Mouse (Mus musculus): ENCODE results near the gene Ppm1j. TPM values are rescaled to one million over a fixed set of nuclear protein-coding genes. Genes with fewer than 3 reads are reported as not detected.
"Not testable (repeated sequence)": the region's sequence is repeated elsewhere in the genome, so short reads cannot be mapped to it uniquely, and the experiment has no call there.

Gene Ppm1j
- polyA plus RNA-seq, 1 experiment from 2014 or later = 0.48 TPM

DNA sequence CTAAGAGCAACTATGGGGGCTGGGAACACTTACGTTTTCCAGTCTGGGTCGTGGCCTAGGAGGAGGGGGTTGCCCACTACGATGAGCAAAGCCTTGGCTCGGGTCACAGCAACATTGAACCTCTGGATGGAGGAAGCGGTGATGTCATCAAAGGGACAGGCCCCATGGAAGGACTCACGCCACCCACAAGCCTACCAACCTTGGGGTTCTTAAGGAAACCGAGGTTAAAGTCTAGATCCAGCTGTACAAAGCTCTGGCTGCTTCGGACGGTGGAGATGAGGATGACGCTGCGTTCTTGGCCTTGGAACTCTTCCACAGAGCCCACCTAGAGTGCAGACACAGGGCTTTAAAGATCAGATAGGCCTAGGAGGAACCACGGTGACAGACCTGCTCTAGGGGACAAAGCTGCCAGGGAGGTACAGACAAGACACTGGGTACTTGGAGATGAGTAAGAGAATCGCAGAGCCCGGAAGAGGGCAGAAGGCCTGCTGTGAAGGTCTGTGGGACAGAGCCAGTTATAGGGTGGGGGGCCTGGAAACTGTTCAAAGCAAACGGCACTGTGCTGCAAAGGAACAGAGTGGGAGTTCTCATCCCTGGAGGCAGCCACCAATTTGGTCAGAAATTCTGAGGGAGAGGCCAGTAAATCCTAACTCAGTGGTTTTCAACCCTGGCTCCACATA is 14.9 kb downstream of the Ppm1j start:
- no peaks in the 10 kb centered on the region for H3K9me3 ChIP-seq (ENCODE audit: control insufficient read depth, low read length)
- H3K36me3 ChIP-seq (ENCODE audit: control insufficient read depth, insufficient read depth, low read length) = no peaks in the 10 kb centered on the region
- no peak overlapping the region for H3K4me3 ChIP-seq (ENCODE audit: low read depth, low read length)
- H3K9ac ChIP-seq (ENCODE audit: low read depth, low read length) = no peak overlapping the region
- H3K4me2 ChIP-seq (replicated peaks; ENCODE audit: low read depth, low read length) = no peak overlapping the region
- H3K27me3 ChIP-seq (ENCODE audit: control insufficient read depth, insufficient read depth, low read length) = no peaks in the 10 kb centered on the region
- no peak for ATAC-seq (ENCODE audit: low FRiP score)
- no peaks in the 10 kb centered on the region for H3K4me1 ChIP-seq (replicated peaks; ENCODE audit: control insufficient read depth, insufficient read depth, low read length)
- WGBS = 76% methylated on average over 15 of the region's 15 CpGs
- DNase-seq (ENCODE audit: low spot score) = no peak
- no peak overlapping the region for H3K27ac ChIP-seq (ENCODE audit: low read depth, low read length)

DNA sequence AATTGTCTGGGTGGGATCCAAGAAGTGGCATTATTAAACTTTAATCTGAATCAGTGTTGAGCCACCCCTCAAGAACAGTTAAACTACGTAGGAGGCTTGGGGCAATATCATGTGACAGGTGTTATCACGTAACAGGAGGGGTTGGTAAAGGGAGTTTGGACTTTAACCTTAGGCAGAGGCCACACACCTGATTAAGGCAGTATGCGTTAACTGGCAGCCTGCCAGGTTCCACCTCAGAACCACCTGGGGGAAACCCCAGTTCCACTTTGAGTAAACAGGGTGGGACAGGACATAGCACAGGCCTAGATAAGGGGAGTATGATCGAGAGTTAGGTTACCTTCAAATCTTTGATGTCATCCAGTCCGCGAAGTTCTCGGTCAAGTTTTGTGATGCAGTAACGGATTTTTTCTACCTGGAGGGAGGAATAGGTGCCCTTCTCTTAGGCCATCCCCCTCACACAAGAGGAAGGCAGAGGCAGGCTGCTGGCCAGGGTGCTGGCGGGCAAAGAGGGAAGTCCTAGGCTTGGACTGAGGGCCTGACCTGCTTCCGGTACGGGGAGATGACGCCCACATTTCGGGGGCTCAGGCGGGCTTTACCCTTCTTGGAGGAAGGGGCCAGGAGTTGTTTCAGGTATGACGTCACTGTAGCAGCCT is 15.7 kb downstream of the Ppm1j start:
- no peak overlapping the region for H3K4me3 ChIP-seq (ENCODE audit: low read depth, low read length)
- no peaks in the 10 kb centered on the region for H3K9me3 ChIP-seq (ENCODE audit: control insufficient read depth, low read length)
- no peak for ATAC-seq (ENCODE audit: low FRiP score)
- no peak overlapping the region for H3K27ac ChIP-seq (ENCODE audit: low read depth, low read length)
- H3K4me2 ChIP-seq (replicated peaks; ENCODE audit: low read depth, low read length) = no peak overlapping the region
- no peaks in the 10 kb centered on the region for H3K4me1 ChIP-seq (replicated peaks; ENCODE audit: control insufficient read depth, insufficient read depth, low read length)
- 87% methylated on average over 15 of the region's 15 CpGs for WGBS
- H3K36me3 ChIP-seq (ENCODE audit: control insufficient read depth, insufficient read depth, low read length) = no peaks in the 10 kb centered on the region
- DNase-seq (ENCODE audit: low spot score) = no peak
- H3K27me3 ChIP-seq (ENCODE audit: control insufficient read depth, insufficient read depth, low read length) = no peaks in the 10 kb centered on the region
- H3K9ac ChIP-seq (ENCODE audit: low read depth, low read length) = no peak overlapping the region

DNA sequence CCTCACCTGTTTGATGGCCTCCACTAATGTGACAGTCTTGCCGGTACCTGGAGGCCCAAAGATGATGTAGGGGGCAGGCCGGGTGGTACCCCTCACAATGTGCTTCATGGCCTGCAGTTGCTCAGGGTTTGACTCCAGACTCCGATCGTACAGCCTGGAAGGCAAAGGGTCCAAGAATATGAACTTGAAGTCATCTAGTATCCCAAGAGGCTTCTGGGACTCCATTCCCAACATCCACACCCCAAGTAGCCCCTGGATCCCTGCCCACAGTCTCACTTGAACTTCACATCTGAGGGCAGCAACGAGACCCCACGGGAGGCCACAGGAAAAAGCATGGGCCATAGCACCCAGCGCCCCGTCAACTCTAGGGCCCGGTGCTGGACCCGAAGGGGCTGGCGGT is 19.8 kb downstream of the Ppm1j start:
- ATAC-seq (ENCODE audit: low FRiP score) (no peak), DNase-seq (ENCODE audit: low spot score) (no peak)
- 93% methylated on average over 11 of the region's 11 CpGs for WGBS
- Histone ChIP-seq H3K27me3 (ENCODE audit: control insufficient read depth, insufficient read depth, low read length) (no peaks in the 10 kb centered on the region), H3K36me3 (ENCODE audit: control insufficient read depth, insufficient read depth, low read length) (no peaks in the 10 kb centered on the region), H3K27ac (ENCODE audit: low read depth, low read length) (no peak overlapping the region), H3K9ac (ENCODE audit: low read depth, low read length) (no peak overlapping the region), H3K4me2 (replicated peaks; ENCODE audit: low read depth, low read length) (no peak overlapping the region), H3K9me3 (ENCODE audit: control insufficient read depth, low read length) (no peaks in the 10 kb centered on the region), H3K4me3 (ENCODE audit: low read depth, low read length) (no peak overlapping the region), H3K4me1 (replicated peaks; ENCODE audit: control insufficient read depth, insufficient read depth, low read length) (no peaks in the 10 kb centered on the region)

DNA sequence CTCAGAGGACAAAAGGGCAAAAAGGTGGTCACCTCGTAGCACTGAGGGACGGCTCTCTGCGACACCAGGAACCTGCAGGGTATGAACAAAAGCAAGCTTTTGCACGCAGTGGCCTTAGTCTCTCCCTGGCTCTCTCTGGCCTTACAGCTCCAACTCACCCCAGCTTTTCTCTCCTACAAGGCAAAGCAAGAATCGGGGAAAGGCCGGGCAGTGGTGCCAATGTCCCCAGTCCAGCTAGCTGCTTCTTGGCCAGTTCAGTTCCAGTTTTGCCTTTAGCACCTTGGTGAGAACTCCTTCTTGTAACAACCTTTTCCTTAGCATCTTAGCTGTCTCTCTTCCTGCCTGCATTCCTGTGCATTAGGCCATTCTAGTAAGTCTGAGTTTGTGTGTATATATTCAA is 20.6 kb downstream of the Ppm1j start:
- Histone ChIP-seq H3K4me1 (replicated peaks; ENCODE audit: control insufficient read depth, insufficient read depth, low read length) (no peaks in the 10 kb centered on the region), H3K9ac (ENCODE audit: low read depth, low read length) (no peak overlapping the region), H3K36me3 (ENCODE audit: control insufficient read depth, insufficient read depth, low read length) (no peaks in the 10 kb centered on the region), H3K27ac (ENCODE audit: low read depth, low read length) (no peak overlapping the region), H3K9me3 (ENCODE audit: control insufficient read depth, low read length) (no peaks in the 10 kb centered on the region), H3K4me2 (replicated peaks; ENCODE audit: low read depth, low read length) (no peak overlapping the region), H3K4me3 (ENCODE audit: low read depth, low read length) (no peak overlapping the region), H3K27me3 (ENCODE audit: control insufficient read depth, insufficient read depth, low read length) (no peaks in the 10 kb centered on the region)
- no peak for ATAC-seq (ENCODE audit: low FRiP score)
- no peak for DNase-seq (ENCODE audit: low spot score)
- WGBS = 89% methylated on average over 6 of the region's 6 CpGs

DNA sequence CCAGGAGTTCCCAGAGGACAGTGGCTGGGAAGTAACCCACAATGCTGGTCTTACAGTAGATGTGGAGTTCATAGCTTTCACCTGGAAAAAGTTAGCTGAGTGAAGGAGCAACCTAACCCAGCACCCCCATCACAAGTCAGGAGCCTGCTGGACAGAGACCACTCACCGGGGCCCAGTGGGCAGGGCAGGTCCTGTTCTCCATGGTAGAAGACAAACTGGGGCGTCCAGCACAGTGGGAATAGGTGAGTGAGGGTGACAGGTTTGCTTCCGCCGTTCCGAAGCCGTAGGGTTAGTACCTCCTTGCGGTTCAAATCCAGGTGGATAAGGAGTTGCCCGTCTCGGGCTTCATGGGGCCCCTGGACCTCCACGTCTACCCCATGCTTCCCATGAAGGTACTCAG is 23.5 kb downstream of the Ppm1j start:
- H3K9ac ChIP-seq (ENCODE audit: low read depth, low read length) = no peak overlapping the region
- no peak overlapping the region for H3K4me3 ChIP-seq (ENCODE audit: low read depth, low read length)
- no peaks in the 10 kb centered on the region for H3K9me3 ChIP-seq (ENCODE audit: control insufficient read depth, low read length)
- H3K4me2 ChIP-seq (replicated peaks; ENCODE audit: low read depth, low read length) = no peak overlapping the region
- DNase-seq (ENCODE audit: low spot score) (no peak), ATAC-seq (ENCODE audit: low FRiP score) (no peak)
- H3K4me1 ChIP-seq (replicated peaks; ENCODE audit: control insufficient read depth, insufficient read depth, low read length) = no peaks in the 10 kb centered on the region
- no peaks in the 10 kb centered on the region for H3K27me3 ChIP-seq (ENCODE audit: control insufficient read depth, insufficient read depth, low read length)
- H3K27ac ChIP-seq (ENCODE audit: low read depth, low read length) = no peak overlapping the region
- WGBS = 94% methylated on average over 10 of the region's 10 CpGs
- no peaks in the 10 kb centered on the region for H3K36me3 ChIP-seq (ENCODE audit: control insufficient read depth, insufficient read depth, low read length)

DNA sequence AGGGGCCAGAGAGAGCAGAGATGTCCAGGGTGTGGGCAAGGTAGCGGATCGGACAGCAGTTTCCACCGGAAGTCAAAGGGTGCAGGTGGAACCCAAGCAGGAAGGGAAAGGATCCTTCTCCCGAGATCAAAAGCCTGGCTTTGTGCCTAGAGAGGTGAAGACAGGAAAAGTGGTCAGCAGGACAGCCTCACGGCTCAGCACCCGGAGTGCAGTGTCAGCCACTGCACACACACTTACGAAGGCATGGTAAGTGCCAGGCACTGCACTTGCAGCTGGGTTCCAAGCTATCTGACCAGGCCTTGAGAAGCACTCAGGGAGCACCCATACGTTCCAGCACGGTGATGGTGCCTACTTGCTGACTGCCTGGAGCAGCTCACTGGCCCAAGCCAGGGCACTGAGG is 24.7 kb downstream of the Ppm1j start:
- no peaks in the 10 kb centered on the region for H3K27me3 ChIP-seq (ENCODE audit: control insufficient read depth, insufficient read depth, low read length)
- no peak overlapping the region for H3K9ac ChIP-seq (ENCODE audit: low read depth, low read length)
- WGBS = 82% methylated on average over 9 of the region's 9 CpGs
- no peaks in the 10 kb centered on the region for H3K36me3 ChIP-seq (ENCODE audit: control insufficient read depth, insufficient read depth, low read length)
- ATAC-seq (ENCODE audit: low FRiP score) = no peak
- no peak for DNase-seq (ENCODE audit: low spot score)
- no peak overlapping the region for H3K4me3 ChIP-seq (ENCODE audit: low read depth, low read length)
- H3K27ac ChIP-seq (ENCODE audit: low read depth, low read length) = no peak overlapping the region
- no peaks in the 10 kb centered on the region for H3K9me3 ChIP-seq (ENCODE audit: control insufficient read depth, low read length)
- no peaks in the 10 kb centered on the region for H3K4me1 ChIP-seq (replicated peaks; ENCODE audit: control insufficient read depth, insufficient read depth, low read length)
- no peak overlapping the region for H3K4me2 ChIP-seq (replicated peaks; ENCODE audit: low read depth, low read length)

DNA sequence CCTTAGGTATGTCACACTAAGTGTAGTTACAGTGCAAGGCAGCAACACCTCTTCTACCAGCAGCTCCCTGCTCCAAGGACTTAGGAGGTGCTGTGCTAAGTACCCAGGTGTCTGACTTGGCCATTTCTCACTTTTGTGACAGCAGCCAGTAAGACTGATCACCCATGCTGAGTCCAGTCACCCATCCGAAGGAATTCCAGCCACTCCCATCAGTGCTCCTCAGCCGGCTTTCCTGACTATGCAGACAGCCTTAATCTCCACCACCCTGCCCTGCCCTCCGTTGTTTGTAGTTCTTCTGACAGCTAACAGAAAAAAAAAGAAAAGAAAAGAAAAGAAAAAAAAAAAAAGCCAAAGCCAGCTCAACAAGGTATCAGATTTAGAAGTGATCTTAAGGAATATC is 30.9 kb downstream of the Ppm1j start:
- Histone ChIP-seq H3K9me3 (ENCODE audit: control insufficient read depth, low read length) (no peaks in the 10 kb centered on the region), H3K36me3 (ENCODE audit: control insufficient read depth, insufficient read depth, low read length) (no peaks in the 10 kb centered on the region), H3K4me2 (replicated peaks; ENCODE audit: low read depth, low read length) (no peak overlapping the region), H3K4me1 (replicated peaks; ENCODE audit: control insufficient read depth, insufficient read depth, low read length) (no peaks in the 10 kb centered on the region), H3K27ac (ENCODE audit: low read depth, low read length) (no peak overlapping the region), H3K4me3 (ENCODE audit: low read depth, low read length) (no peak overlapping the region), H3K27me3 (ENCODE audit: control insufficient read depth, insufficient read depth, low read length) (no peaks in the 10 kb centered on the region), H3K9ac (ENCODE audit: low read depth, low read length) (no peak overlapping the region)
- 40% methylated on average over 3 of the region's 3 CpGs for WGBS
- ATAC-seq (ENCODE audit: low FRiP score) (no peak), DNase-seq (ENCODE audit: low spot score) (no peak)

DNA sequence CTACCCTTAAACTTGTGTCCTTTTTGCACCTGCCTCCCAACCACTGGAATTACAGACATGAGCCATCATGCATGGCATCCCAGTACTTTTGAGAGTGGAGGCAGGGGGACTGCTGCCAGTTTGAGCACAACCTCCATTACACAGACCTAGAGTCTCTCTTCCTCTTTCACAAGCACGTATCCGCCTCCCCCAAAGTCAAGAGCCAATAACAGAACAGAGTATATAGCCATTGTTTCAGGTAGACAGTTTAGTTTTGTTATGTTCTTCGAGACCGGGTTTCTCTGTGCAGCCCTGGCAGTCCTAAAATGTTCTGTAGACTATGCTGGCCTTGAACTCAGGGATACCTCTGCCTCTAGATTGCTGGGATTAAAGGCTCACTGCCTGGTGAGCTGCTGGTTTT is 31.4 kb downstream of the Ppm1j start:
- H3K9ac ChIP-seq (ENCODE audit: low read depth, low read length) = no peak overlapping the region
- 83% methylated on average over 4 of the region's 4 CpGs for WGBS
- H3K9me3 ChIP-seq (ENCODE audit: control insufficient read depth, low read length) = no peaks in the 10 kb centered on the region
- H3K36me3 ChIP-seq (ENCODE audit: control insufficient read depth, insufficient read depth, low read length) = no peaks in the 10 kb centered on the region
- H3K4me3 ChIP-seq (ENCODE audit: low read depth, low read length) = no peak overlapping the region
- DNase-seq (ENCODE audit: low spot score) = no peak
- H3K27me3 ChIP-seq (ENCODE audit: control insufficient read depth, insufficient read depth, low read length) = no peaks in the 10 kb centered on the region
- no peaks in the 10 kb centered on the region for H3K4me1 ChIP-seq (replicated peaks; ENCODE audit: control insufficient read depth, insufficient read depth, low read length)
- H3K4me2 ChIP-seq (replicated peaks; ENCODE audit: low read depth, low read length) = no peak overlapping the region
- H3K27ac ChIP-seq (ENCODE audit: low read depth, low read length) = no peak overlapping the region
- ATAC-seq (ENCODE audit: low FRiP score) = no peak

DNA sequence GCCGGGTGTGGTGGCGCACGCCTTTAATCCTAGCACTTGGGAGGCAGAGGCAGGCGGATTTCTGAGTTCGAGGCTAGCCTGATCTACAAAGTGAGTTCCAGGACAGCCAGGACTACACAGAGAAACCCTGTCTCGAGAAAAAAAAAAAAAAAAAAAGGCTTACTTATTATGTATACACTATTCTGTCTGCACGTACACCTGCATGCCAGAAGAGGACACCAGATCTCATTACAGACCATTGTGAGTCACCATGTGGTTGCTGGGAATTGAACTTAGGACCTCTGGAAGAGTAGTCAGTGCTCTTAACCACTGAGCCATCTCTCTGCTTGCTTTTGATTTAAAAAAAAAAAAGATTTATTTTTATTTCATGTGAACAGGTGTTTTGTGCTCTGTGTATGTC is 32.4 kb downstream of the Ppm1j start:
- WGBS = 87% methylated on average over 7 of the region's 7 CpGs
- not testable (repeated sequence) for H3K9ac ChIP-seq (ENCODE audit: low read depth, low read length); H3K27me3 ChIP-seq (ENCODE audit: control insufficient read depth, insufficient read depth, low read length); H3K4me2 ChIP-seq (replicated peaks; ENCODE audit: low read depth, low read length); H3K4me1 ChIP-seq (replicated peaks; ENCODE audit: control insufficient read depth, insufficient read depth, low read length); H3K9me3 ChIP-seq (ENCODE audit: control insufficient read depth, low read length); DNase-seq (ENCODE audit: low spot score); H3K27ac ChIP-seq (ENCODE audit: low read depth, low read length); ATAC-seq (ENCODE audit: low FRiP score); H3K36me3 ChIP-seq (ENCODE audit: control insufficient read depth, insufficient read depth, low read length); H3K4me3 ChIP-seq (ENCODE audit: low read depth, low read length)

Data from hindbrain, embryonic 11.5 days (tissue).